Mouse (Mus musculus): ENCODE measurements at regions not wholly inside any gene's neighbourhood (a gene's known extent, or its start where the extent isn't known, plus 50 kb on each side); places are given as distances from the start of the nearest gene placed in this dataset.

DNA sequence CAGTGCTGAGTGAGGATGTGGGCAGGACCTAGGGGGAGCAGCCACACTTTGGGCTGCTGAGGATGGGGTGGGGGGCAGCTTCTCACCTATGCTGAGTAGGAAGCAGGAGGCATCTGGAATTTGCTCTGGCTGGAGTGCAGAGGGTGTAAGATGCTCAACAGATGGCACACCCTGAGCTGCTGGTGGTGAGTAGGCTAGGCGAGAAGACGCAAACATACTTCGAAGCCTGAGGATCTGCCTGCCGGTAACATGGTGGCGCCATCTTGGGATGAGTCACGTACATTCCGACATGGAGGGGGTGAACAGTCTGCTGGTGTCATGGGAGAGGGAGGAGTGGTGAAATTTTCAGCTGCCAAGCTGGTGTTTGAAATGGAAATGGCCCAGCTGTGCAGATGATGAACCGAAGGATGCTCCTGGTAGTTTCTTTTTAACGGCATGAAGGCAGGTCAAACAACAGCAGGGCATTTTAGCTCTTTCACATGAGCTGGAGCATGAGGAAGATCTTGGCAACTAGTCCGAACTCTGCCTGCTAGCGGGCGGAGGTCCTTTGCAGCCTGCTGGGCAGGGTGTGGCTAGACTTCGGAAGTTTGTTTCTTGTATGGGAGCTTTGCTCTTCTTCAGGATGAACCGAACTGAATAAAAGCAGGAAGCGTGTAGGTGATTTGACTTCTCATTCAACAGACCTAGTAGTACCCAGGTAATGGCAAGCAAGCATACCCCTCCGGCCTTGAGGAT lies 72.2 kb downstream of the Ackr3 start:
- no peaks in the 10 kb centered on the region for H3K27me3 ChIP-seq (ENCODE audit: control insufficient read depth, insufficient read depth, low read length)
- no peak for ATAC-seq (replicated peaks; ENCODE audit: insufficient number of reproducible peaks, low FRiP score, low TSS enrichment)

DNA sequence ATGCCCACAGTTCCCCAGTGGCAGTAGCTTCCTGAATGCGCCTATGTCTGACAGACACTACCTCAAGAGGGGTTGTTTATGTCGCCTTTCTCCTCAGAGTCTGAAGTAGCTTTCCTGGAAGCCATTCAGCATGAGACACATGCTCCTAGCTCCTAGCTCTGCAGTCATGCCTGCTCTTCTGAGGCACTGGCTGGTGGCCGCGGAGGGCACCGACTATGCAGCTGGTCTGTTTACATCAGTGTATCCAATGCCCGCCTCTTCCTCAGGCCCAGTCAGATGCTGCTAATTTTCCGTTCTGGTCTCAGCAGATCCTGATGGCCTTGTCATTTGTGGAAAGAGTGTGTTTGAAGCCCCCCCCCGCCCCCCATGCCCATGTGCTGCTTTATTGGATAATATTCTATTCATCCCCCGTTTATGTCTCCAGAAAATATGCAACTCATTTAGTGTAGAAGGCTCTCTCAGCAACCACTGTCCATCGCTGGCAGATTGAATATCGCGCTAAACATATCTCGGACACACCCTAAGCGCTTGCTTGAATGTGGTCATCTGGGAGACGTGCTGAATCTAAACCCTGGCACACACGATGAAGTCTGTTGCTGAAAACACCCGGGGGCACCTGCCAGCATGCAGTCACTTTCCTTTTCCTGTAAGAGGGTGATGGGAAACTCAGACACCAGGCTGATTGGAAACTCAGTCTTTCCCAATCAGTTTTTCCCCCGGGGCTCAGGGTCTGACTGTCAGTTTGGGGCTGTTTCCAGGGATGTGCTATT lies 73.9 kb downstream of the Ackr3 start:
- no peak overlapping the region for H3K27ac ChIP-seq (ENCODE audit: low read depth, low read length)
- WGBS (ENCODE audit: insufficient replicate concordance) = 82% methylated on average over 18 of the region's 18 CpGs
- H3K4me2 ChIP-seq = no peak overlapping the region
- H3K27me3 ChIP-seq (ENCODE audit: control insufficient read depth, insufficient read depth, low read length) = no peaks in the 10 kb centered on the region
- H3K9ac ChIP-seq (ENCODE audit: low read depth, low read length) = no peak overlapping the region
- no peak for ATAC-seq (replicated peaks; ENCODE audit: insufficient number of reproducible peaks, low FRiP score, low TSS enrichment)
- H3K36me3 ChIP-seq (ENCODE audit: control insufficient read depth, insufficient read depth, low read length) = no peaks in the 10 kb centered on the region
- H3K4me1 ChIP-seq (ENCODE audit: control insufficient read depth, insufficient read depth, low read length) = 0 out of 2 replicates have a peak, but pooled peaks cover 5% of the 10 kb centered on the region
- H3K4me3 ChIP-seq (ENCODE audit: low read depth, low read length) = no peak overlapping the region
- H3K9me3 ChIP-seq (replicated peaks; ENCODE audit: control insufficient read depth, low read length) = no peaks in the 10 kb centered on the region

More for the DNA sequence above, 72.2 kb downstream of the Ackr3 start:
- H3K9me3 ChIP-seq (replicated peaks; ENCODE audit: control insufficient read depth, low read length) = no peaks in the 10 kb centered on the region
- 0 out of 2 replicates have a peak overlapping the region, but pooled peaks have one; percentile 3 for H3K9ac ChIP-seq (ENCODE audit: low read depth, low read length)
- no peak overlapping the region for H3K4me2 ChIP-seq
- 0 out of 2 replicates have a peak, but pooled peaks cover 5% of the 10 kb centered on the region for H3K4me1 ChIP-seq (ENCODE audit: control insufficient read depth, insufficient read depth, low read length)
- no peak overlapping the region for H3K4me3 ChIP-seq (ENCODE audit: low read depth, low read length)
- H3K36me3 ChIP-seq (ENCODE audit: control insufficient read depth, insufficient read depth, low read length) = no peaks in the 10 kb centered on the region
- 84% methylated on average over 16 of the region's 16 CpGs for WGBS (ENCODE audit: insufficient replicate concordance)
- peak overlapping the region; percentile 64; the same call in 1 of the 2 replicates for H3K27ac ChIP-seq (ENCODE audit: low read depth, low read length)

DNA sequence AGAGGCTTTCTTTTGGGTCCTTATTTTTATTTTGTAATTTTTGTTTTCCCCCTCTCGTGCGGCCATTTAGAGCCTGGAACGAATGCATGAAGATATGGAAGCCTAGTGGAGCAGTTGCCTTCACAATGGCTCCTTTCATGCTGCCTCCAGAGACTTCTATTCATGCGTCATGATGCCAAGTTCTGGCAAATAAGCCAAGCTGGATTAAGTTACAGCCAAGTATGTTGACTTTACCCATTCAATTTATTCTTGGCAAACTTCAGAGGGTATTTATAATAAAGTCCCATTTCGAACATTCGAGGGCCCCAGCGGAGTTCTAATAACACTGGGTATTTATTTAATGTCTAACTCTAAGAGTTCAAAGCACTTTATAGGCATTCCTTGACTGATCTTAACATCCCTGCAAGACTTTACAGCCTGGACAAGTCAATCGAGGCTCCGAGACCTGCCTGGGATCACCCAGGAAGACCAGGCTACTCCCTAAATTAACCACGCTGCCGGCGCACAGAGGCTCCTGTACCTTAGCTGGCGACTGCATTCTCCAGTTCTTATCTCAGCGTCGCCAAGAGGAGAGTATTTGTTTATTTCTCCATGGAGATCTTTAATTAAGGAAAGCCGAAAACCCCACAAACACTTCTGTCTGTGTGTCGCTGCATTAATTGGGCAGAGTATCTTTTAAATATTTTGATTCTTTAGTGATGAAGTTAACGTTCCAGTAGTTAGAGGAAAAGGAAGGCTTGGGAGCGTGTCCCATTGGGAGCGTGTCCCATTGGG lies 75.5 kb downstream of the Ackr3 start:
- no peak overlapping the region for H3K4me2 ChIP-seq
- no peaks in the 10 kb centered on the region for H3K9me3 ChIP-seq (replicated peaks; ENCODE audit: control insufficient read depth, low read length)
- H3K27ac ChIP-seq (ENCODE audit: low read depth, low read length) = no peak overlapping the region
- 52% methylated on average over 20 of the region's 20 CpGs for WGBS (ENCODE audit: insufficient replicate concordance)
- H3K4me1 ChIP-seq (ENCODE audit: control insufficient read depth, insufficient read depth, low read length) = peaks cover 6% of the 10 kb centered on the region
- no peaks in the 10 kb centered on the region for H3K27me3 ChIP-seq (ENCODE audit: control insufficient read depth, insufficient read depth, low read length)
- no peaks in the 10 kb centered on the region for H3K36me3 ChIP-seq (ENCODE audit: control insufficient read depth, insufficient read depth, low read length)
- H3K4me3 ChIP-seq (ENCODE audit: low read depth, low read length) = no peak overlapping the region
- no peak for ATAC-seq (replicated peaks; ENCODE audit: insufficient number of reproducible peaks, low FRiP score, low TSS enrichment)
- H3K9ac ChIP-seq (ENCODE audit: low read depth, low read length) = no peak overlapping the region

DNA sequence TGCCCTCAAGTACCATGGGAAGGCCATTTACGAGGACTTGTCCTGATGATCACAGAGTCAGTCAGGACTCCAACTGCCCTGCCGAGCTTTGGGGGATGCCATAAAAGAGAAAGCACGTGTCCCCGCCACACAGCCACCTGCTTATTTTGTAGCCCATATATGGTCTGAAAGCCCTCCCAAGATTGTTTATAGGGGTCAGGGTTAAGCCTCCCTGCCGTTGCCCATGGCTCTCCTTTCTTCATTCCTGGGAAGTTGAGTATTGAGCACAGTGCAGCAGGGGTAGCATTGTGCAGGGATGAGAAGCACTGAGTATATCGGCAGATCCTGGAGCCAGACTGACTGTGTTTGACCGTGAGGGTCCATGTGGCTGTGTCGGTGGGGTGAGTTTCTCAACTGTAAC lies 76.4 kb downstream of the Ackr3 start:
- ATAC-seq (replicated peaks; ENCODE audit: insufficient number of reproducible peaks, low FRiP score, low TSS enrichment) = no peak
- H3K9ac ChIP-seq (ENCODE audit: low read depth, low read length) = no peak overlapping the region
- H3K36me3 ChIP-seq (ENCODE audit: control insufficient read depth, insufficient read depth, low read length) = no peaks in the 10 kb centered on the region
- H3K27me3 ChIP-seq (ENCODE audit: control insufficient read depth, insufficient read depth, low read length) = no peaks in the 10 kb centered on the region
- H3K4me1 ChIP-seq (ENCODE audit: control insufficient read depth, insufficient read depth, low read length) = peaks cover 15% of the 10 kb centered on the region
- H3K9me3 ChIP-seq (replicated peaks; ENCODE audit: control insufficient read depth, low read length) = no peaks in the 10 kb centered on the region
- 70% methylated on average over 8 of the region's 8 CpGs for WGBS (ENCODE audit: insufficient replicate concordance)
- H3K4me2 ChIP-seq = no peak overlapping the region
- H3K4me3 ChIP-seq (ENCODE audit: low read depth, low read length) = no peak overlapping the region
- H3K27ac ChIP-seq (ENCODE audit: low read depth, low read length) = no peak overlapping the region

DNA sequence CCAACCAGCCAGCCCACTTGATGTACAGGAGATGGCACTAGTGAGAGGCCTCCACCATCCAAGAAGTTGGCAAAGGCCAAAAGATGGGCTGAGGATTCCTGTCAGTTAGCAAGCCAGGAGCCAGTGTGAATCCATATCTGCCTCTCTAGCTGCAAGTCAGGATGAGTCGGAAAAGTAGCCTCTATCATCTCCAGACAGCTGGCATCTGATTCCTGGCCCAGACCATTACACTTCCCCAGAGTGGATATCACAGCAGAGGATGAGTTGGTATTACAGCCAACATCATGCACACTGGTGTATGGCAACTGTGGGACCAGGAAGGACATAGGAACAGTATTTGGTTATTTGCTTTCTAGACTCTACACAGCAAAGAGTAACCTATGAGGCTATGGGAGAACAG lies 77.5 kb downstream of the Ackr3 start:
- 81% methylated on average over 1 of the region's 1 CpGs for WGBS (ENCODE audit: insufficient replicate concordance)
- Histone ChIP-seq H3K4me3 (ENCODE audit: low read depth, low read length) (no peak overlapping the region), H3K4me2 (no peak overlapping the region), H3K36me3 (ENCODE audit: control insufficient read depth, insufficient read depth, low read length) (no peaks in the 10 kb centered on the region), H3K9ac (ENCODE audit: low read depth, low read length) (no peak overlapping the region), H3K27me3 (ENCODE audit: control insufficient read depth, insufficient read depth, low read length) (no peaks in the 10 kb centered on the region), H3K9me3 (replicated peaks; ENCODE audit: control insufficient read depth, low read length) (no peaks in the 10 kb centered on the region), H3K27ac (ENCODE audit: low read depth, low read length) (no peak overlapping the region), H3K4me1 (ENCODE audit: control insufficient read depth, insufficient read depth, low read length) (peaks cover 18% of the 10 kb centered on the region)
- ATAC-seq (replicated peaks; ENCODE audit: insufficient number of reproducible peaks, low FRiP score, low TSS enrichment) = no peak

DNA sequence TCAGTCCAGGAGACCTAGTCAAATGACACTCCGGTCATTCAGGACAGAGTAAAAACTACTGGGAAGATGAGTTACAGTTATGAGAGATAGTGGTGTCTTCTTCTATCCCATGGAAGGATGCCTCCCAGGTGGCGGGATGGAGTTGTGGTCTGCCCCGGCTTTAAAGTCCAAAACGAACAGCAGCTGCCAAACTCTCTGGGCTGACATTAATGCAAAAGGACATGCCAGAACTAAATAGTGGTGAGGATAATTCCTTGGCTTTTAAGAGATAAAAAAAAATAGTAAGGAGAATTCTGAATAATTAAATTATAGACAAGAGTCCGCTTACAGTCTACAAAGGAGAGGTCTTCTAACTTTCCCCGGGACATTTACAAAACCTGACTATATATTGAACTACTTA lies 78.2 kb downstream of the Ackr3 start:
- no peak overlapping the region for H3K4me2 ChIP-seq
- no peak for ATAC-seq (replicated peaks; ENCODE audit: insufficient number of reproducible peaks, low FRiP score, low TSS enrichment)
- no peaks in the 10 kb centered on the region for H3K36me3 ChIP-seq (ENCODE audit: control insufficient read depth, insufficient read depth, low read length)
- H3K4me3 ChIP-seq (ENCODE audit: low read depth, low read length) = no peak overlapping the region
- H3K27ac ChIP-seq (ENCODE audit: low read depth, low read length) = no peak overlapping the region
- H3K9ac ChIP-seq (ENCODE audit: low read depth, low read length) = no peak overlapping the region
- H3K9me3 ChIP-seq (replicated peaks; ENCODE audit: control insufficient read depth, low read length) = no peaks in the 10 kb centered on the region
- H3K4me1 ChIP-seq (ENCODE audit: control insufficient read depth, insufficient read depth, low read length) = peaks cover 18% of the 10 kb centered on the region
- 93% methylated on average over 6 of the region's 6 CpGs for WGBS (ENCODE audit: insufficient replicate concordance)
- H3K27me3 ChIP-seq (ENCODE audit: control insufficient read depth, insufficient read depth, low read length) = no peaks in the 10 kb centered on the region

DNA sequence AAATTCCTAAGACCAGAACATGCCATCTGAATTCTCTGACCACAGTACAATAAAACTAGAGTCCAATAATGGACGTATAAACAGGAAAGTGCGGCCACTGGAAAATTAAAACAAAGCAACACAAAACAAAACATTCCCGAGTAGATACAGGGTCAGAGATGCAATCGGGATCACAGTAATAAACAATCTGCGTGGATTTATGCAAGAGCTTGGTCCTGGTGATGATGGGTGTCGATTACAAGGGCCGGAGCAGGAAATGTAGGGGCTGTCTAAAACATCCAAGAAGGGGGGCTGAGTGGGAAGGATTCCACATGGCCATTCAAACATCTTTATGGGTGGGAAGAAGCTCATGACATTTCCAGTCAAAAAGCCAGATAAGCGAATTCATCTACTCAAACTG lies 78.6 kb downstream of the Ackr3 start:
- Histone ChIP-seq H3K27me3 (ENCODE audit: control insufficient read depth, insufficient read depth, low read length) (no peaks in the 10 kb centered on the region), H3K27ac (ENCODE audit: low read depth, low read length) (no peak overlapping the region), H3K4me1 (ENCODE audit: control insufficient read depth, insufficient read depth, low read length) (peaks cover 18% of the 10 kb centered on the region), H3K9ac (ENCODE audit: low read depth, low read length) (no peak overlapping the region), H3K4me2 (no peak overlapping the region), H3K4me3 (ENCODE audit: low read depth, low read length) (no peak overlapping the region), H3K36me3 (ENCODE audit: control insufficient read depth, insufficient read depth, low read length) (no peaks in the 10 kb centered on the region), H3K9me3 (replicated peaks; ENCODE audit: control insufficient read depth, low read length) (no peaks in the 10 kb centered on the region)
- 77% methylated on average over 8 of the region's 8 CpGs for WGBS (ENCODE audit: insufficient replicate concordance)
- no peak for ATAC-seq (replicated peaks; ENCODE audit: insufficient number of reproducible peaks, low FRiP score, low TSS enrichment)

DNA sequence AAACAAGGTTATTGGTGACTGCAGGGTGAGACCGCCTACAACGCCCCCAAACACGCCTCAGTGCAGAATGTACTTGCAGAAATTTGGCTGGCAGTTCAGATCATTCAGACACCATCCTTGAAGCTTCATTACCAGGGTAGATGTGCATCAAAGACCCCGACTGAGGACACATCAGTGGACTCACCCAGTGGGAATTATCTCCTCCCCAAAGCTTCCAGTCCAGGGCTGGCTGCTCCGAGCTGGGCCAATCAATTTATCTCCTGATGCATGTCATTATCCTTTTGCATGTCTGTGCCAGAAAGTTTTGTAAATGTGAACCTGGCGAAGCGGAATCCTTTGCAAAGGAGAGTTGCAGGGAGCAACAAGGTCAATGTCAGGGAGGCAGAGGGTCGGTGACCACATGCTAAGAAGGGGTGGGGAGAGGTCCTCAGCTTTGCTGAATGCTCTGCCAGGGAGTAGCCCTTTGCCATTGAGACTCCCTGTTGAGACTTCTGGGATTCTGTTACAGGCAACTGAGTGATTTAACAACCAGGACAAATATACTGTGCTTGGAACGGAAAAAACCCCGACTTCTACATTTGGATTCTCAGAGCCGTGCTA lies 79.5 kb downstream of the Ackr3 start:
- Histone ChIP-seq H3K27me3 (ENCODE audit: control insufficient read depth, insufficient read depth, low read length) (no peaks in the 10 kb centered on the region), H3K9ac (ENCODE audit: low read depth, low read length) (no peak overlapping the region), H3K27ac (ENCODE audit: low read depth, low read length) (no peak overlapping the region), H3K9me3 (replicated peaks; ENCODE audit: control insufficient read depth, low read length) (no peaks in the 10 kb centered on the region), H3K4me3 (ENCODE audit: low read depth, low read length) (no peak overlapping the region), H3K4me1 (ENCODE audit: control insufficient read depth, insufficient read depth, low read length) (peaks cover 18% of the 10 kb centered on the region), H3K36me3 (ENCODE audit: control insufficient read depth, insufficient read depth, low read length) (no peaks in the 10 kb centered on the region), H3K4me2 (no peak overlapping the region)
- no peak for ATAC-seq (replicated peaks; ENCODE audit: insufficient number of reproducible peaks, low FRiP score, low TSS enrichment)
- 57% methylated on average over 11 of the region's 11 CpGs for WGBS (ENCODE audit: insufficient replicate concordance)
